ENCODE assay signal across 17 mouse cellular contexts in genomic region chr14:20963863-20964262, GRCm38 (mm10). TPM values are rescaled to one million over a fixed set of nuclear protein-coding genes. Genes with fewer than 3 reads are reported as not detected.
DNase-seq lines count a peak whose midpoint lies in the region; ATAC-seq and TF ChIP-seq lines count a peak whose summit lies in the region.
"Had no signal": no experiment of that assay in that cellular context is flagged by ENCODE, and none has a peak within 500 bp of the region (broad histone marks: within the 10 kb centered on the region; RNA-seq: fewer than 3 reads in every experiment).

No protein-coding gene starts in this region.

- H3K9me3 ChIP-seq in hindbrain, embryonic 11.5 days (ENCODE audit: control insufficient read depth, low read length): no peaks in the 10 kb centered on the region
- H3K9me3 ChIP-seq in hindbrain, postnatal 0 days (ENCODE audit: low read length): no peaks in the 10 kb centered on the region
- H3K9me3 ChIP-seq: forebrain, embryonic 10.5 days; lung, embryonic 15.5 days; megakaryocyte, embryonic 14.5 days had no signal

- no peaks in the 10 kb centered on the region for H3K4me1 ChIP-seq in hindbrain, embryonic 11.5 days (replicated peaks; ENCODE audit: control insufficient read depth, insufficient read depth, low read length)
- no peaks in the 10 kb centered on the region for H3K4me1 ChIP-seq in hindbrain, postnatal 0 days (ENCODE audit: insufficient read depth, low read length)

- no peak overlapping the region for H3K9ac ChIP-seq in hindbrain, embryonic 11.5 days (ENCODE audit: low read depth, low read length)
- no peak overlapping the region for H3K9ac ChIP-seq in hindbrain, postnatal 0 days (replicated peaks; ENCODE audit: low read length)
- H3K9ac ChIP-seq: lung, embryonic 15.5 days had no signal

- no peak for ATAC-seq in hindbrain, embryonic 11.5 days (ENCODE audit: low FRiP score)
- no peak for ATAC-seq in hindbrain, postnatal 0 days
- no peak; the same call in 1 of the 2 replicates for ATAC-seq in granulocyte monocyte progenitor cell, adult 5-6 weeks (replicated peaks; ENCODE audit: poor library complexity, severe bottlenecking)
- ATAC-seq: midbrain, embryonic 16.5 days had no signal

- no peak for TF ChIP-seq CTCF in hindbrain, postnatal 0 days (IDR thresholded peaks at IDR 0.05; ENCODE audit: low read depth)

- no peak overlapping the region for H3K4me2 ChIP-seq in hindbrain, embryonic 11.5 days (replicated peaks; ENCODE audit: low read depth, low read length)
- H3K4me2 ChIP-seq in hindbrain, postnatal 0 days (ENCODE audit: low read depth, low read length): no peak overlapping the region
- H3K4me2 ChIP-seq: liver, embryonic 11.5 days; lung, embryonic 15.5 days had no signal

- H3K36me3 ChIP-seq in hindbrain, embryonic 11.5 days (ENCODE audit: control insufficient read depth, insufficient read depth, low read length): no peaks in the 10 kb centered on the region
- no peaks in the 10 kb centered on the region for H3K36me3 ChIP-seq in hindbrain, postnatal 0 days (ENCODE audit: insufficient read depth, low read length)
- H3K36me3 ChIP-seq: forebrain, embryonic 10.5 days; lung, embryonic 15.5 days had no signal

- no peak overlapping the region for H3K4me3 ChIP-seq in hindbrain, embryonic 11.5 days (ENCODE audit: low read depth, low read length)
- no peak overlapping the region for H3K4me3 ChIP-seq in hindbrain, postnatal 0 days (ENCODE audit: low read length)
- H3K4me3 ChIP-seq: forebrain, embryonic 10.5 days; lung, embryonic 15.5 days; megakaryocyte, embryonic 14.5 days had no signal

- DNase-seq in hindbrain, embryonic 11.5 days (ENCODE audit: low spot score): no peak
- no peak for DNase-seq in hindbrain, postnatal 0 days (ENCODE audit: low spot score)
- DNase-seq in thymus, postnatal 14 days: peak; percentile 12
- DNase-seq in thymus, postnatal 0 days (ENCODE audit: low spot score): no peak
- peak; percentile 23 for DNase-seq in naive thymus-derived CD4-positive, alpha-beta T cell, adult 2 months (ENCODE audit: low read depth)
- DNase-seq in testis, postnatal 14 days (ENCODE audit: low spot score): no peak
- DNase-seq: adrenal gland, postnatal 14 days; cerebellum, adult 2 months; heart, adult 18-20 months had no signal

- H3K27me3 ChIP-seq in hindbrain, embryonic 11.5 days (ENCODE audit: control insufficient read depth, insufficient read depth, low read length): no peaks in the 10 kb centered on the region
- no peaks in the 10 kb centered on the region for H3K27me3 ChIP-seq in hindbrain, postnatal 0 days (ENCODE audit: insufficient read depth, low read length)
- H3K27me3 ChIP-seq: CH12.LX; lung, embryonic 15.5 days; megakaryocyte, embryonic 14.5 days had no signal

- 0 out of 2 replicates have a peak overlapping the region, but pooled peaks have one; percentile 13 for H3K27ac ChIP-seq in hindbrain, embryonic 11.5 days (ENCODE audit: low read depth, low read length)
- no peak overlapping the region for H3K27ac ChIP-seq in hindbrain, postnatal 0 days
- H3K27ac ChIP-seq: forebrain, embryonic 10.5 days; kidney, postnatal 0 days; lung, embryonic 15.5 days had no signal

- 93% methylated on average over 4 of the region's 4 CpGs for WGBS in hindbrain, embryonic 11.5 days
- 88% methylated on average over 4 of the region's 4 CpGs for WGBS in hindbrain, postnatal 0 days

RNA-seq across cellular contexts. Expression of gene Vcl, which starts 34.7 kb away (rescaled TPM):
- polyA plus RNA-seq in hindbrain, embryonic 11.5 days (2014; fragmentation: Nextera tagmentation; extraction: Ambion mirVana): 34.6 and 36.2 TPM in 2 replicates
- 24.3 and 26.5 TPM in 2 replicates for total RNA-seq in hindbrain, postnatal 0 days (2014; rRNA removed)
- polyA plus RNA-seq in hindbrain, postnatal 0 days (2015; fragmentation: Nextera tagmentation; extraction: Ambion mirVana): 9.8 and 10.4 TPM in 2 replicates
- polyA plus RNA-seq in thymus, postnatal 0 days (2015; fragmentation: Nextera tagmentation; extraction: Ambion mirVana): 6.4 and 6.6 TPM in 2 replicates
- 29.0 and 29.8 TPM in 2 replicates for total RNA-seq in granulocyte monocyte progenitor cell, adult 5-6 weeks (2014; fragmentation: Nextera tagmentation)
- 25.2 and 25.4 TPM in 2 replicates for total RNA-seq in granulocyte monocyte progenitor cell, adult 5-6 weeks (2017)

Comparison
In these comparisons a context has a peak if more than half of its experiments do, and no peak if none do; other contexts are left out.
1. DNase-seq: peak in thymus, postnatal 14 days (single experiment) and naive thymus-derived CD4-positive, alpha-beta T cell, adult 2 months (single experiment); none in hindbrain, embryonic 11.5 days (single experiment), hindbrain, postnatal 0 days (single experiment), thymus, postnatal 0 days (single experiment) and testis, postnatal 14 days (single experiment).